Mouse (Mus musculus): ENCODE measurements at regions not wholly inside any gene's neighbourhood (a gene's known extent, or its start where the extent isn't known, plus 50 kb on each side); places are given as distances from the start of the nearest gene placed in this dataset.
A peak's percentile ranks its signal among the peaks of the same experiment; 100 is the strongest.

DNA sequence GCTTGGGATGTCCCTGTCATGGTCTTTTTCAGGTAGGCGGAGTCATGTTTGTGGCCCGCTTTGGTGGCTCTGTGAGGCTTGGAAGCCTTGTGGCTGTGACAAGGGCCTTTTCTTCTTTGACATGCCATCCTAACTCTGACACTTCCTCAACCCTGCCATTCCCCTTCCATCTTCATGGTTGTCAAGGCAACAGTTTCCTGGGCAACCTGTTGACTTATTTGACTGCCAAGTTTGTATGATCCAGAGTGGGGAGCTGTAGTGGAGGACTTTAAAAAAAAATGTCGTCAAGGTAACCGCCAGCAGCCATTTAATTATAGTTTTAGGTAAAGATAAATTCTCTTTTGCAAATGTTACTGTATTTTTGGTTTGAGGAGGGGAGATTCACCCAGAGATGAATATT lies 56.8 kb upstream of the Kcng1 start:
- DNase-seq (ENCODE audit: low read depth, low spot score): peak; percentile 72

DNA sequence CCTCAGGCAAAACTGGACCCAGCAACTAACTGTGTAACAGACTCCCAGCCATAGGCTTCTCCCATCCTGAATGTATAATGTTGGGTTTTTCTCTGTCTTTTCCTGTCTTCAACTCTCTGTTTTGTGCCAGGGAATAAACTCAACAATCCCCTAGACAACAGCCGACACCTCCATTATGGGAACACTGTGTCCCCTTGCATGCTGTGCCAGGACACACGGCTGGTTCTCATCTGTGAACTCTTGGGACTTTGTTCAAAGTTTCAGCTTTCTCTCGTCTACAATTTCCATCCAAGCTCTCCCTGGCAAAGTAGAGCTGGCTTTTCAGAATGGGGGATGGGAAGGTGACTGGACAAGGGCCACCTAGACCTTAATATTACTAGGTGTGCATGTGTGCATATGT lies 56.1 kb upstream of the Kcng1 start:
- no peak for DNase-seq (ENCODE audit: low read depth, low spot score)

DNA sequence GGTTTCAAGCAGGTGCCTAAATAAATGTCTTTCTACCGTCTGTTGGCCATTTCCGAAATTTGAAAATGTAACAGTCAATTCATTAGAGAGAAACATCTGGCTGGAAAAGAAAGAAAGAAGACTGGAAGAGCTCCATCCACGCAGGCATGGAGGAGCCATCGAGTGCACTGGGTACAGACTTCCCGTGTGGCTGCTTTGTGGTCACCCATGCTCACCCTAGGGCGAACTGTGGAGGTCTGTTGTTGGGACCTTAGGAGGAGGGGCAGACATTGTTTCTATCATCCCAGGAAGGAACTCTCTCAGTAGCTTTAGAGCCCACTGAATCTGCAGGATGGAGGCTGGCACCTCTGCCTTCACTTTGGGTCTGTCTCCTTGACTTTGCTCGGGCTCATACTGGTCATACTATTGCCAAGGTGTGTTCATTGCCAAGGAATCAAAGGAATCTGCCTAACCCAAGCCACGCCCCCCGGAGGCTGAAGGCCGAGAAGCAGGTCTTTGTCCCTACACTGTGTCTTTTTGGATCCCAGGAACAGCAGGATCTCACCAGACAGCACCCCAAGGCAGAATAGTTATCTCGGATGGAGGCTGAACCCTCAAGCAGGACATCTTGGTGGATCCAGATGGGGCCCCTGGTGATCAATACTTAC lies 54.3 kb upstream of the Kcng1 start:
- no peak for DNase-seq (ENCODE audit: low read depth, low spot score)

DNA sequence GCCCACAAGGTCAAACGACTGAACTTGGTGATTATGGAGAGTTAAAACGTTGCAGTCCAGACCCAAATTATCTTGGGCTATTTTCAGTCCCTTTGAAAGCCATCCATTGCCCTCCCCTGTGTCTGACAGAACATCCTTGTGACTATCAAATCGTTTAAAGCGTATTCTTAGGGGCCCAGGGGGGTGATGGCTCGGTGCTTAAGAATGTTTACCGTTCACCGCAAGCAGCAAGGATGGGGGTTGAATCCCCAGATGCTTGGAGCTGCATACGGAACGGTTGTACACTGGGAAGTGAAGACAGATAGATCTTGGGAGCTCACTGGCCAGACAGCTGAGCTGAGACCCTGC lies 52.7 kb upstream of the Kcng1 start:
- DNase-seq (ENCODE audit: low read depth, low spot score): no peak

DNA sequence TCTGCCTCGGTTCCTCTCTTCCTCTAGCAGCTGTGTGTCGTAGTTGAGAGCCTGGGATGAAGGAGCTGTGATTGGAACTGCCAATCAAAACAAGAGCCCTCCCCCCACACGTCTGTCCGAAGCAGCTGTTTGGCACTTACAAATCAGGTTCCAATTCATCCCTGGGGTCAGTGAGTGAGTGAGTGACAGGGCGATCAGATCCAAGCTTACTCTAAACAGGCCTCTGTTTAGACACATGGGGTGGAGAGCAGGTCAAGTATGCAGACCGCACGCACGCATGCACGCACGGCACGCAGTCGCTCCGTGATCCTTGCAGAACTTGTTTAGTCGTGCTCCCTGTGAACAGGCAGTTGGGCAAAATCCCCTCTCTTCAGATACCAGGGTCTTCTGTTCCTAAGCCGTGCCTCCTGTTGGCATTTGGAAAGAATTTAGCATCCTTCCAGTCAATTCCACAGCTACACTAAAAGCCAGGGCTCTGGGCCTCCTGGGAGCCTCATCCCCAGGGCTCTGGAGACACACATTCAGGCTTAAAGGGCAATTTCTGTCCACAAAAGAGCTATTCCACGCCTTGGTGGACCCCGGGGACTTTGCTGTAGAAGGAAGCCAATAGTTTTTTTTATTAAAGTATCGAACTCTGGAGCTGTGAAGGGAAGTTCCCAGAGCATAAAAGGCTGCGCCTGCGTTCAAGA lies 52.2 kb upstream of the Kcng1 start:
- no peak for DNase-seq (ENCODE audit: low read depth, low spot score)

DNA sequence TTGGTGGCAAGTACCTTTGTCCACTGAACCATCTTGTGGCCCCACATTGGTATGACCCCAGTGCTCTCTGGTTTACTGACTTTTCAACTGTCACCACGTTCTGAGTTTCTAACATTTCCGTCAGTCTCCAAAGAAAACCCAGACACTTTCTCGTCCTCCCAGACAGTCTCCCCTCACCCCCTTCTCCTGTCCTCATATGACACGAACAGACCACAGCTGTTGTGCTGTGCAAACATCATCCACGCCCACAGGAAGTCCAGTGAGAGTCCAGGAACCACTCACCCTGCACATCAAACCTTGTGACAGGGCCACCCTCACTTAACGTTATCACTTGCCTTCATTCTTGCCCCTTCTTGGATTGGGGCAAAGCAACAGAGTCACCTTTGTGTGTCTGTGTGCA lies 51.4 kb upstream of the Kcng1 start:
- DNase-seq (ENCODE audit: low read depth, low spot score): no peak

Data from mesoderm, embryonic 11.5 days (tissue).